Mouse (Mus musculus): ENCODE results near the gene Enpp1.

GRCm38 (mm10) chr10:24706431-24707140 is 5.4 kb downstream of the Enpp1 start:
- TF ChIP-seq CTCF (IDR thresholded peaks at IDR 0.05; ENCODE audit: low read depth), result no peak
- TF ChIP-seq EP300 (optimal IDR thresholded peaks at IDR 0.05), result no peak

Data from stomach, postnatal 0 days (tissue).